Mouse (Mus musculus): Measurements from ENCODE around the gene Rtl10.

GRCm38 (mm10) chr16:18537407-18537990 is 38.8 kb downstream of the Rtl10 start:
- TF ChIP-seq CTCF (IDR thresholded peaks at IDR 0.05; ENCODE audit: low read depth, low read length) (no peak), POLR2A (IDR thresholded peaks at IDR 0.05; ENCODE audit: insufficient read depth, low read length) (no peak), EP300 (IDR thresholded peaks at IDR 0.05; ENCODE audit: insufficient read depth, low read depth, low read length) (no peak)
